Mouse (Mus musculus) cerebellum, adult 18-20 months (tissue): ENCODE measurements around the gene Prkn.
"Not testable (repeated sequence)": the region's sequence is repeated elsewhere in the genome, so short reads cannot be mapped to it uniquely, and the experiment has no call there.

ENCODE experiments used
- DNase-seq, 2 experiments: peaks; one replicate each; pipeline ENCODE4 v3.0.0; 2021

Prkn gene

GRCm38 (mm10) chr17:11142321-11142720 is 302.1 kb downstream of the Prkn start:
- DNase-seq = no peak

GRCm38 (mm10) chr17:11156119-11156518 is 315.9 kb downstream of the Prkn start:
- no peak for DNase-seq

- peak; percentile 87 to 92 for DNase-seq
Measured at GRCm38 (mm10) chr17:11157536-11157935, 317.4 kb downstream of the Prkn start.

GRCm38 (mm10) chr17:11161436-11161835 is 321.3 kb downstream of the Prkn start:
- DNase-seq = no peak

- no peak for DNase-seq
Measured at GRCm38 (mm10) chr17:11162770-11163169, 322.6 kb downstream of the Prkn start.

- DNase-seq = no peak
Measured at GRCm38 (mm10) chr17:11187356-11187755, 347.2 kb downstream of the Prkn start.

GRCm38 (mm10) chr17:11188494-11188893 is 348.3 kb downstream of the Prkn start:
- DNase-seq = no peak

- peak in 1 of 2 experiments; percentile 5 for DNase-seq
Measured at GRCm38 (mm10) chr17:11190306-11190705, 350.1 kb downstream of the Prkn start.

GRCm38 (mm10) chr17:11198134-11198533 is 357.9 kb downstream of the Prkn start:
- DNase-seq = no peak

- DNase-seq = not testable (repeated sequence)
Measured at GRCm38 (mm10) chr17:11209063-11209462, 368.9 kb downstream of the Prkn start.

- DNase-seq = no peak
Measured at GRCm38 (mm10) chr17:11211006-11211405, 370.8 kb downstream of the Prkn start.

GRCm38 (mm10) chr17:11211591-11211990 is 371.4 kb downstream of the Prkn start:
- DNase-seq = no peak

- no peak for DNase-seq
Measured at GRCm38 (mm10) chr17:11213689-11214088, 373.5 kb downstream of the Prkn start.

- no peak for DNase-seq
Measured at GRCm38 (mm10) chr17:11229011-11229410, 388.8 kb downstream of the Prkn start.

GRCm38 (mm10) chr17:11229426-11229825 is 389.2 kb downstream of the Prkn start:
- no peak for DNase-seq

- DNase-seq = no peak
Measured at GRCm38 (mm10) chr17:11230604-11231395, 390.6 kb downstream of the Prkn start.

GRCm38 (mm10) chr17:11235273-11235672 is 395.1 kb downstream of the Prkn start:
- no peak for DNase-seq

- DNase-seq = no peak
Measured at GRCm38 (mm10) chr17:11245040-11245439, 404.9 kb downstream of the Prkn start.

GRCm38 (mm10) chr17:11249216-11249615 is 409.0 kb downstream of the Prkn start:
- DNase-seq = no peak

- peak; percentile 67 to 76 for DNase-seq
Measured at GRCm38 (mm10) chr17:11260663-11261062, 420.5 kb downstream of the Prkn start.

- no peak for DNase-seq
Measured at GRCm38 (mm10) chr17:11261679-11262078, 421.5 kb downstream of the Prkn start.

GRCm38 (mm10) chr17:11267951-11268350 is 427.8 kb downstream of the Prkn start:
- no peak for DNase-seq

- no peak for DNase-seq
Measured at GRCm38 (mm10) chr17:11270179-11270578, 430.0 kb downstream of the Prkn start.

- no peak for DNase-seq
Measured at GRCm38 (mm10) chr17:11271876-11272275, 431.7 kb downstream of the Prkn start.

- peak; percentile 12 to 26 for DNase-seq
Measured at GRCm38 (mm10) chr17:11284246-11284645, 444.1 kb downstream of the Prkn start.
